Mouse (Mus musculus) limb, embryonic 13.5 days (tissue): ENCODE results near the gene Ift88. TPM values are rescaled to one million over a fixed set of nuclear protein-coding genes. Genes with fewer than 3 reads are reported as not detected.

Source experiments
- ATAC-seq: fragments of 200-750 bp; cut with Nextera tagmentation; 2 replicates; pipeline ENCODE4 v1.8.0; 2017; ENCODE audit warnings: low read depth, moderate number of reproducible peaks, moderate TSS enrichment; ENCODE audit not compliant: low FRiP score
- H3K27ac ChIP-seq: fragments of 300-500 bp; sonication (generic); 2 replicates; pipeline ENCODE4 v1.5.1; 2015; ENCODE audit warnings: inconsistent platforms, mild to moderate bottlenecking, moderate library complexity
- H3K27me3 ChIP-seq: fragments of 300-500 bp; sonication (generic); 2 replicates; pipeline ENCODE4 v1.6.1; 2015; ENCODE audit warnings: mild to moderate bottlenecking, inconsistent platforms
- H3K36me3 ChIP-seq: fragments of 300-500 bp; sonication (generic); 2 replicates; pipeline ENCODE4 v1.6.1; 2015; ENCODE audit warnings: inconsistent platforms, mild to moderate bottlenecking, moderate library complexity
- H3K4me1 ChIP-seq: fragments of 300-500 bp; sonication (generic); 2 replicates; pipeline ENCODE4 v1.6.1; 2015; ENCODE audit warnings: inconsistent platforms
- H3K4me2 ChIP-seq: fragments of 300-500 bp; sonication (generic); replicated peaks from 2 replicates; pipeline ENCODE4 v1.6.1; 2015; ENCODE audit warnings: inconsistent platforms, mild to moderate bottlenecking, moderate library complexity
- H3K4me3 ChIP-seq: fragments of 300-500 bp; sonication (generic); 2 replicates; pipeline ENCODE4 v1.5.1; 2015; ENCODE audit warnings: moderate library complexity, mild to moderate bottlenecking, inconsistent platforms
- H3K9ac ChIP-seq: fragments of 300-500 bp; sonication (generic); 2 replicates; pipeline ENCODE4 v1.6.1; 2015; ENCODE audit warnings: mild to moderate bottlenecking, inconsistent platforms
- H3K9me3 ChIP-seq: fragments of 300-500 bp; sonication (generic); 2 replicates; pipeline ENCODE4 v1.6.1; 2016; ENCODE audit warnings: inconsistent platforms
- WGBS: fragments of 180-500 bp; shearing (Covaris S2); methylation state at CpG from one replicate; pipeline ENCODE4 v1.1.7; 2015; 5-methylcytosine and 5-hydroxymethylcytosine counted together
- polyA plus RNA-seq: library from polyadenylated mRNA; unstranded; fragments of >200 nt; fragmentation: Nextera tagmentation; extraction: Ambion mirVana; gene quantifications from 2 replicates; pipeline ENCODE4 v1.2.1, GENCODE M21; 2015

Ift88 gene
- polyA plus RNA-seq, 1 experiment from 2014 or later: 21.5 TPM

DNA sequence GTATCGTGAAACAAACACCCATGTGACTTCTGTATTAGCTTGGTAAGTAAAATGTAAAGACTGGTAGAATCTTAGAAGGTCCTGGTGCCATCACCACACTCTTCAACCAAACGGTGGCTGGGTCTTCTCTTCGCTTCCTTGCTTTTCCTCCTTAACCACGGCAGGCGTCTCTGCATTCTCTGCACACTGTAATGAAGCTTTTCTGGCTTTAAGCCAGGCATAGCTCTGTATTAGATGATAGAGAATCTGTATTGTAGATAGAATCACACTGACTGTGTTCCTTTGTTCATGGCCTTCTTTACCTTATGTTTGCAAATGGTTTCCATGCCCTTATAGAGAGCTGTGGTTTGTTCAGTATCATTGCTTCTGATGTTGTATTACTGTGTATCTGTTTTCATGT, 39.0 kb downstream of the Ift88 start:
- Histone ChIP-seq H3K27me3 (no peaks in the 10 kb centered on the region), H3K9me3 (no peaks in the 10 kb centered on the region), H3K27ac (no peak overlapping the region), H3K36me3 (peaks cover 4% of the 10 kb centered on the region; the same call in 1 of the 2 replicates), H3K9ac (no peak overlapping the region), H3K4me1 (0 out of 2 replicates have a peak, but pooled peaks cover 5% of the 10 kb centered on the region), H3K4me2 (no peak overlapping the region), H3K4me3 (no peak overlapping the region)
- no peak for ATAC-seq
- WGBS: 88% methylated on average over 5 of the region's 5 CpGs

DNA sequence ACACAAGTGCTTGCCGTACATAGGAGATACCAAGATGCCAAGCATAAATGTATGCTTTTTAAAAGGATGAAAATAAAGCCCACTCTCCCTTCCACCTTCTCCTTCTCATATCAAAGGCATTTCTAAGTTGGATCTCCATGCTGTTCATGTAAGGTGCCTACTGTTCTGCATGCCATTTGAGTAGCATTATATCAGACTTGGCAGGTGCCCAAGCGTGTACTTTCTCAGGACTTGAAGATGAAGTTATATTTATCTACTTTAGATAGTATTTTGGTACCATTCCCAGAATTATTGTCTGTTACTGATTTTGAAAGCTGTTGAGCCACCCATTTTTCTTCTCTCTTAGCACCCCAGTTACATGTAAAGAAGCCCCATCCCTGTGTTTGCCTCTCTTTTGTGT, 51.2 kb downstream of the Ift88 start:
- WGBS: 79% methylated on average over 2 of the region's 2 CpGs
- no peak for ATAC-seq
- H3K4me2 ChIP-seq: no peak overlapping the region
- no peak overlapping the region for H3K4me3 ChIP-seq
- no peaks in the 10 kb centered on the region for H3K27me3 ChIP-seq
- 0 out of 2 replicates have a peak, but pooled peaks cover 3% of the 10 kb centered on the region for H3K4me1 ChIP-seq
- H3K36me3 ChIP-seq: peaks cover 17% of the 10 kb centered on the region
- no peak overlapping the region for H3K27ac ChIP-seq
- no peak overlapping the region for H3K9ac ChIP-seq
- no peaks in the 10 kb centered on the region for H3K9me3 ChIP-seq

DNA sequence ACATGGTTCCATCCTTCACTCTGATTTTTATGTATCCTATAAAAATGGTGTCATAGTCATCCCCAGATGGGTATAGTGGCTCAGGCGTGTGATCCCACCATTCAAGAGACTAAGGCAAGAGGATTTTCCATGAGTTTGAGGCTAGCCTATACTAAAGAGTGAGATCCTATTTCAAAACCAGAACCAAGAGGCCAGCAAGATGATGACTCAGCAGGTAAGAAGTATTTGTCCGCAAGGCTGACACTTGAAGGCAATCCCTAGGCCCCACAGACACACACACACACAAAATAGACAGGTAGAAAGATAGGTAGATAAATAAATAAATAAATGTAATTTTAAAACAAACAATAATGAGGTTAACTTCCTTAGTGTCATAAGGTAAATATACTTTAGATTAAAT, 58.4 kb downstream of the Ift88 start:
- no peak for ATAC-seq
- no peak overlapping the region for H3K9ac ChIP-seq
- no peak overlapping the region for H3K27ac ChIP-seq
- H3K27me3 ChIP-seq: no peaks in the 10 kb centered on the region
- H3K4me1 ChIP-seq: no peaks in the 10 kb centered on the region
- H3K36me3 ChIP-seq: peaks cover 4% of the 10 kb centered on the region; the same call in 1 of the 2 replicates
- no peaks in the 10 kb centered on the region for H3K9me3 ChIP-seq
- WGBS: 85% methylated on average over 2 of the region's 2 CpGs
- H3K4me2 ChIP-seq: no peak overlapping the region
- H3K4me3 ChIP-seq: no peak overlapping the region

DNA sequence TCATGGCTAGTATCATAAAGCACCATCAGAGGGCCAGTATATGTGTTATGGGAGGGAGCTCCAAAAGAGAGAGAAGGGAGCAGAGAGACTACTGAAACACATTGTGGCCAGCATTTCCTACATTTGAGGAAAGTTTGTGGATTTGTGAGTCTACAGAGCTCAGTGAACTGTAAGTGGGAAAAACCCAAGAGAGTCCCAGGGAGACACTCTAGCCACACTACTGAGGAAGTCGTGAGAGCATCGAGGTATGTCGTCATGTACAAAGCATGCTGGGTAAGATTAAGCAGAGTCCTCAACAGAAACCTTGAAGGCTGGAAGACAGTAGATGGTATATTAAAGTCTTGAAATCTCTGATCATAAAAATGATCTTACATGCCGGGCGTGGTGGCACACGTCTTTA, 60.3 kb downstream of the Ift88 start:
- WGBS: 94% methylated on average over 6 of the region's 6 CpGs
- Histone ChIP-seq H3K9me3 (no peaks in the 10 kb centered on the region), H3K27me3 (no peaks in the 10 kb centered on the region), H3K9ac (no peak overlapping the region), H3K4me2 (no peak overlapping the region), H3K4me3 (no peak overlapping the region), H3K27ac (no peak overlapping the region), H3K4me1 (no peaks in the 10 kb centered on the region), H3K36me3 (no peaks in the 10 kb centered on the region; the same call in 1 of the 2 replicates)
- ATAC-seq: no peak

DNA sequence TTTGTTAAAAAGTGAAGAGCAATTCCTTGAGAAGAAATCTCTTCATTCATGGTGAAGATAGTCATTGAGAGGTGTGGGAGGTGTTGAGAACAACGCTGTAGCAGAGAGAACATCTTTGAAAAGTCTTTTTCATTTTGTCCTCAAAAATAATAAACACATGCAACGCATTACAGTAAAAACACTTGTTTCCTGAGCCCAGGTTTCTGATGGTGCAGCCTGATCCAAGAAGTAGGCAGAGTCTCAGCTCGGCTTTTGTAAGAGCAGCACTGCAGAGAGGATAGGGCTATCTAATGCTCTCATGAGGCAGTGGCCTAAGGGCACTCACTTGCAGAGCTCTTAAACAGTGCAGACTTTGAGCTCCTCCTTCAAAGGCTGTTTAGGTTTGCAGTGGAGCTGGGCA, 65.8 kb downstream of the Ift88 start:
- no peak overlapping the region for H3K9ac ChIP-seq
- no peaks in the 10 kb centered on the region for H3K9me3 ChIP-seq
- no peak overlapping the region for H3K27ac ChIP-seq
- peaks cover 6% of the 10 kb centered on the region; the same call in 1 of the 2 replicates for H3K4me1 ChIP-seq
- no peaks in the 10 kb centered on the region for H3K27me3 ChIP-seq
- H3K4me3 ChIP-seq: no peak overlapping the region
- peaks cover 11% of the 10 kb centered on the region for H3K36me3 ChIP-seq
- WGBS: 67% methylated on average over 3 of the region's 3 CpGs
- no peak for ATAC-seq
- no peak overlapping the region for H3K4me2 ChIP-seq

DNA sequence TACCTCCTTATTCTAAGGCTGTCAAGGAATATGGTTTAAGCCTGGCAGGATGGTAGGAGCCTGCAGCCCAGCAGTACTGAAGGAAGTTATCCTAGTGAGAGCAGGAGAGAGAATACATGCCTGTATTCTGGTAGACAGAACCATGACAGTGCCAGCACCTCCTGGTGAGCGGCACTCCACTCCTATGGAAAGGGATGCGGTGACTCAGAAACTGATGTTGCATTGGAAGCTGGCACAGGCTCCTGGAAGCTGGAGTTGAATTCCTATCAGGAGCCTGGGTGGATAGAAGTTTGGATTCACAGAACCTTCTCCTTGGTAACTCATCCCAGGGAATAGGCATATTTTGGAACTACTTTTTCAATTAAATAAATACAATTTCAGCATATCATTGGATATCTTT, 70.0 kb downstream of the Ift88 start:
- H3K27ac ChIP-seq: no peak overlapping the region
- 94% methylated on average over 2 of the region's 2 CpGs for WGBS
- peaks cover 11% of the 10 kb centered on the region for H3K36me3 ChIP-seq
- ATAC-seq: no peak
- H3K27me3 ChIP-seq: no peaks in the 10 kb centered on the region
- H3K4me3 ChIP-seq: no peak overlapping the region
- H3K9me3 ChIP-seq: no peaks in the 10 kb centered on the region
- peaks cover 10% of the 10 kb centered on the region; the same call in 1 of the 2 replicates for H3K4me1 ChIP-seq
- H3K4me2 ChIP-seq: no peak overlapping the region
- no peak overlapping the region for H3K9ac ChIP-seq

DNA sequence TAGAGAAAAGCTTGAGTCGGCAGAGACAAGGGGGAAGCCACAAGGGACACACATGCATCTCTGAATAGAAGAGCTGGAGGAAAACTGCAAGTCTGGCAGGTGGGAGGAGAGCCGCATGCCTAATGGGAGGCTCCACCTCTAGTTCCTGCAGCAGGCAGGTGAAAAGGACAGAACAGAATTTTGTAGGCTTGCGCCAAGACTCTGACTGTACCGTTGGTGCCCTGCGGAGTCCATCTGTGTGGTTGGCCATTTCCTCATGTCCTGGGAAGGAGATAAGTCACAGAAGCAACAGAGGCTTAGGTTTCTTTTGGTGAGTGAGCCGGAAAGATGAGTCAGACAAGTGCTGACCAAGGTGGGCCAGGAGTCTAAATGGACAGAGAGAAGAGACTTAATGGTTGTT, 79.9 kb downstream of the Ift88 start:
- Histone ChIP-seq H3K4me3 (no peak overlapping the region), H3K36me3 (peaks cover 6% of the 10 kb centered on the region), H3K9ac (no peak overlapping the region), H3K27me3 (no peaks in the 10 kb centered on the region), H3K9me3 (no peaks in the 10 kb centered on the region), H3K4me1 (no peaks in the 10 kb centered on the region), H3K4me2 (no peak overlapping the region), H3K27ac (no peak overlapping the region)
- no peak for ATAC-seq
- 87% methylated on average over 6 of the region's 6 CpGs for WGBS

DNA sequence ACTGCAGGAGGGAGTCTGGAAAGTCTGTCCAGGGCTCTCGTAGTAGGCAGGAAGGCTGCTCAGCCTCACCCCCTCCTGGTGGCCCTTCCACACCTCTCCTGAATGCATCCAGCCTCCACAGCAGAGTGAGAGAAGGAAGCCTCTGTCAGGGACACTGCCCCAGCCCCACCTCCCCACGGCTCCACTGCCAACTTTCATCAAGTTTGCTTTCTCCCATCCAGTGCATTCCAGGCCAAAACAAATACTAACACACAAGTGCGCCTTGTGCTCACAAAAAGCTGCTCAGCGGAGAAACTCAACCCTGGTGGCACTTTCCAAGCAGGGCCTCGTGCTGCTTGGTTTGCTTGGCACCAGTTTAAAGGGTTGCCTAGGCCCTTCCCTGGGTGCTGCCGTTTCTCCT, 85.7 kb downstream of the Ift88 start:
- H3K27me3 ChIP-seq: no peaks in the 10 kb centered on the region
- no peak overlapping the region for H3K9ac ChIP-seq
- no peaks in the 10 kb centered on the region for H3K36me3 ChIP-seq
- 59% methylated on average over 6 of the region's 6 CpGs for WGBS
- H3K4me1 ChIP-seq: peaks cover 7% of the 10 kb centered on the region
- ATAC-seq: peak; percentile 92
- no peak overlapping the region for H3K4me3 ChIP-seq
- H3K4me2 ChIP-seq: no peak overlapping the region
- peak overlapping the region; percentile 77 for H3K27ac ChIP-seq
- H3K9me3 ChIP-seq: no peaks in the 10 kb centered on the region

DNA sequence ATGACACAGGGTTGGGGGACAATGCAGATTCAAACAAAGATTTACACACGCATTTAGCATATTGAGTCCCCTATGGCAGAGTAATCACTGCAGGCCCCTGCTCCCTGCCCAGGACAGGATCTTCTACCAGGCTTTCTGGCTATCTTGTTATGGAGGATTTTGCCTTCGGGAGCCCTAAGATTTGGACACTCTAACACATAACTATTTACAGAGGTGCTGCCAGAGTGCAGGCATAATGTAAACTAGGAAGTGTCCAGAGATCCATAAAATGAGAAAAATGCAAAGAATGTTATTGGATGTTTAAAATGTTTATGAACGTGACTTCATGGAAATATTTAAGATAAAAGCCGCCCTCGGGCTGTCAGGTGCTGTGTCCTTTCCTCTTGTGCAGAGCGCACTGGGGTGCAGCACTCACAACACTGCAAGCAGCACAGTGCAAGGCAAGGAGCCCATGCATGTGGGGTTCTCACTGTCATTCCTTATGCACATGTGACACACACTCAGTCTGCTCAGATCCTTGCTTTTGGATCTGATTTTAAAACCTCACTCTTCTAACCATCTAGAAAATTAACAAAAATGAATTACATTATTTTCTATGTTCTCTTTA, 91.4 kb downstream of the Ift88 start:
- H3K27ac ChIP-seq: peak overlapping the region; percentile 49; the same call in 1 of the 2 replicates
- peaks cover 27% of the 10 kb centered on the region for H3K4me1 ChIP-seq
- no peak overlapping the region for H3K9ac ChIP-seq
- no peaks in the 10 kb centered on the region for H3K27me3 ChIP-seq
- WGBS: 52% methylated on average over 6 of the region's 6 CpGs
- no peak overlapping the region for H3K4me2 ChIP-seq
- no peak overlapping the region for H3K4me3 ChIP-seq
- no peaks in the 10 kb centered on the region for H3K9me3 ChIP-seq
- peak; percentile 65; the same call in 1 of the 2 replicates for ATAC-seq
- H3K36me3 ChIP-seq: peaks cover 13% of the 10 kb centered on the region; the same call in 1 of the 2 replicates

DNA sequence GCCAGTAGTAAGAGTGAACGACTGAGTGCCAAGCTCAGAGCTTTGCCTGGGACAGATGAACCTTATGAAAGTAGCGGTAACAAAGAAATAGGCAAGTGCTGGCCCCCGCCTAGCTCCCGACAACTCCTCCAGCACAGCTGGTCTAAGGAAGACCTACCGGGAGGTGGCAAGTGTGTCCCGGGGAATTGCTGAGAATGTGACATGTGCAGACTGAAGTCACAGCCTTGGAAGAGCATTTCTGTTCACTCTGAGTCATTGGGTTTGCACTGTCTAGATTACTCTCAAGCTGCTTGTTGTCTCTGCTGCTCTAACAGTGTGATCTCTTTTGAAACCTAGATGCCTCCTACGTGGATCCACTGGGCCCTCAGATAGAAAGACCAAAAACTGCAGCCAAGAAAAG, 93.1 kb downstream of the Ift88 start:
- Histone ChIP-seq H3K36me3 (peaks cover 13% of the 10 kb centered on the region; the same call in 1 of the 2 replicates), H3K9ac (no peak overlapping the region), H3K4me3 (no peak overlapping the region), H3K9me3 (no peaks in the 10 kb centered on the region), H3K4me2 (no peak overlapping the region), H3K4me1 (peaks cover 27% of the 10 kb centered on the region), H3K27ac (no peak overlapping the region), H3K27me3 (no peaks in the 10 kb centered on the region)
- no peak for ATAC-seq
- 90% methylated on average over 7 of the region's 7 CpGs for WGBS

DNA sequence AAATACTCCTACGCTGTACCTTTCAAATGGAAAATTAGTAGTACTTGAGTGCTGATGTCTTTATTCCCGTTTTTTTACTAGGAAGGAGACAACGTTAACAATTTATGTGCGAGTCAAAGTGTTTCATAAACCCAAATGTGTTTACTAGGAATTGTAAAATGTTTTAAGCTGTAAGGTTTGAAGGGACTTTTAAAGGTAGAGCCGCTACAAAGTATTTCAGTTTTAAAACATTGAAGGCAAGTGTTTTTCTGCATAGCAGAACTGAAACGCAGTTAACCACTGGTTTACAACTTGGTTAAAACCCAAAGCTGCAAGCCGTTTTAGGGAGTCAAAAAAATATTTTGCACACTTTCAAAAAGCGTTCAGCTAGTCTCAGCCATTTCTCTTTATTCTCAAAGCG, 99.9 kb downstream of the Ift88 start:
- Histone ChIP-seq H3K4me2 (peak overlapping the region; percentile 88), H3K36me3 (0 out of 2 replicates have a peak, but pooled peaks cover under 1% of the 10 kb centered on the region), H3K27me3 (no peaks in the 10 kb centered on the region), H3K9me3 (no peaks in the 10 kb centered on the region), H3K9ac (no peak overlapping the region), H3K27ac (no peak overlapping the region; the same call in 1 of the 2 replicates), H3K4me3 (peak overlapping the region; percentile 75), H3K4me1 (peaks cover 21% of the 10 kb centered on the region)
- no peak for ATAC-seq
- 50% methylated on average over 9 of the region's 9 CpGs for WGBS

DNA sequence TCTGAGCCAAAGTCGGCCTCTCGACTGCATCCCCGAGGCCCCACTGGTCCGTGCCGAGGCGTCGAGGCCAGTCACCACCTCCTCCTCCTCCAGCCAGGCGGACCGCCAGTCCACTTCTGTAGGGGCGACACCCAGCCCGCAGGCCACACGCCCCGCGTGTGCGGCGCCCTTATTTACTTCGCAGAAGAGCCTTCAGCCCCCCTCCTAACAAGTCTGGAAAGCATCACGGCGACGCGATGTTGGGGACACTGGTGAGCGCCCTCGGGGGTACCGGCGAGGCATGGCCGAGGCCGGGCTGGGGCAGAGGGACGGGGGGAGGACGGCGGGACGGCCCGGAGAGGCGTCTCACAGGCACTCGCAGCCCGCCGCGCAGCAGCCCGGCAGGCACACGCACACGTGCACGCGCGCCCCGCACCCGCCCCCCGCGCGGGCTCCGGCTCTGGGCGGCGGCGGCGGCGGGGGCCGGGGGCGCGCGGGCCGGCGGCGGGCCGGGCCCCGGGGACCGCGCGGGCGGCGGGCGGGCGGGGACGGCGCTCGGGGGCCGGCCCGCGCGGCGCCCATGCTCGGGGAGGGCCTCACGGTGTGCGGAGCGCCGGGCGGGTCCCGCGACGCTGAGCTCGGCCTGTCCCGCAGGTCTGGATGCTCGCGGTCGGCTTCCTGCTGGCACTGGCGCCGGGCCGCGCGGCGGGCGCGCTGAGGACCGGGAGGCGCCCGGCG, 101.0 kb downstream of the Ift88 start, which contains the start of gene Il17d:
Gene Il17d (plus strand): TSS at position 107 of the 717 bp plus-strand sequence.
- WGBS: under 1% methylated on average over 66 of the region's 104 CpGs
- Histone ChIP-seq H3K27me3 (no peaks in the 10 kb centered on the region), H3K4me3 (peak within 1 kb of the TSS; percentile 75), H3K9me3 (no peaks in the 10 kb centered on the region), H3K4me2 (peak within 1 kb of the TSS; percentile 88), H3K4me1 (peaks cover 31% of the 10 kb centered on the region), H3K9ac (peak within 1 kb of the TSS; percentile 82), H3K27ac (peak within 1 kb of the TSS; percentile 82), H3K36me3 (no peaks in the 10 kb centered on the region)
- peak; percentile 28; the same call in 1 of the 2 replicates for ATAC-seq
